Mouse (Mus musculus): ENCODE results near the gene Grhl3. TPM values are rescaled to one million over a fixed set of nuclear protein-coding genes. Genes with fewer than 3 reads are reported as not detected.

Gene Grhl3
- polyA plus RNA-seq, 1 experiment = not detected

- Histone ChIP-seq H3K27ac (replicated peaks; ENCODE audit: low read depth, low read length) (0 out of 2 replicates have a peak overlapping the region, but pooled peaks have one; percentile 43), H3K4me1 (ENCODE audit: control insufficient read depth, insufficient read depth, insufficient read length, low read length) (peaks cover 11% of the 10 kb centered on the region), H3K4me3 (ENCODE audit: insufficient read depth, low read depth, low read length) (no peak overlapping the region)
Observed at GRCm38 (mm10) chr4:135548521-135549077, 24.8 kb downstream of the Grhl3 start.

- Histone ChIP-seq H3K4me3 (ENCODE audit: insufficient read depth, low read depth, low read length) (no peak overlapping the region), H3K27ac (replicated peaks; ENCODE audit: low read depth, low read length) (no peak overlapping the region; the same call in 1 of the 2 replicates), H3K4me1 (ENCODE audit: control insufficient read depth, insufficient read depth, insufficient read length, low read length) (peaks cover 11% of the 10 kb centered on the region)
Observed at GRCm38 (mm10) chr4:135548108-135548507, 25.3 kb downstream of the Grhl3 start.

GRCm38 (mm10) chr4:135547551-135547950 lies 25.9 kb downstream of the Grhl3 start:
- Histone ChIP-seq H3K4me1 (ENCODE audit: control insufficient read depth, insufficient read depth, insufficient read length, low read length) (peaks cover 11% of the 10 kb centered on the region), H3K27ac (replicated peaks; ENCODE audit: low read depth, low read length) (no peak overlapping the region; the same call in 1 of the 2 replicates), H3K4me3 (ENCODE audit: insufficient read depth, low read depth, low read length) (no peak overlapping the region)

GRCm38 (mm10) chr4:135546793-135547192 lies 26.6 kb downstream of the Grhl3 start:
- Histone ChIP-seq H3K27ac (replicated peaks; ENCODE audit: low read depth, low read length) (no peak overlapping the region), H3K4me1 (ENCODE audit: control insufficient read depth, insufficient read depth, insufficient read length, low read length) (peaks cover 11% of the 10 kb centered on the region)

GRCm38 (mm10) chr4:135546008-135546407 lies 27.4 kb downstream of the Grhl3 start:
- Histone ChIP-seq H3K27ac (replicated peaks; ENCODE audit: low read depth, low read length) (no peak overlapping the region), H3K4me1 (ENCODE audit: control insufficient read depth, insufficient read depth, insufficient read length, low read length) (peaks cover 11% of the 10 kb centered on the region), H3K4me3 (ENCODE audit: insufficient read depth, low read depth, low read length) (no peak overlapping the region)

More at GRCm38 (mm10) chr4:135546793-135547192, 26.6 kb downstream of the Grhl3 start:
- no peak overlapping the region for H3K4me3 ChIP-seq (ENCODE audit: insufficient read depth, low read depth, low read length)

- peak overlapping the region; percentile 50 for H3K4me3 ChIP-seq (ENCODE audit: insufficient read depth, low read depth, low read length)
- H3K27ac ChIP-seq (replicated peaks; ENCODE audit: low read depth, low read length) = no peak overlapping the region
- H3K4me1 ChIP-seq (ENCODE audit: control insufficient read depth, insufficient read depth, insufficient read length, low read length) = peaks cover 11% of the 10 kb centered on the region
Observed at GRCm38 (mm10) chr4:135545080-135545511, 28.3 kb downstream of the Grhl3 start.

- Histone ChIP-seq H3K4me1 (ENCODE audit: control insufficient read depth, insufficient read depth, insufficient read length, low read length) (peaks cover 11% of the 10 kb centered on the region), H3K4me3 (ENCODE audit: insufficient read depth, low read depth, low read length) (no peak overlapping the region), H3K27ac (replicated peaks; ENCODE audit: low read depth, low read length) (no peak overlapping the region)
Observed at GRCm38 (mm10) chr4:135544284-135544683, 29.1 kb downstream of the Grhl3 start.

GRCm38 (mm10) chr4:135540057-135540456 lies 33.4 kb downstream of the Grhl3 start:
- Histone ChIP-seq H3K4me1 (ENCODE audit: control insufficient read depth, insufficient read depth, insufficient read length, low read length) (no peaks in the 10 kb centered on the region), H3K27ac (replicated peaks; ENCODE audit: low read depth, low read length) (no peak overlapping the region), H3K4me3 (ENCODE audit: insufficient read depth, low read depth, low read length) (no peak overlapping the region)

- Histone ChIP-seq H3K27ac (replicated peaks; ENCODE audit: low read depth, low read length) (no peak overlapping the region), H3K4me3 (ENCODE audit: insufficient read depth, low read depth, low read length) (no peak overlapping the region), H3K4me1 (ENCODE audit: control insufficient read depth, insufficient read depth, insufficient read length, low read length) (no peaks in the 10 kb centered on the region)
Observed at GRCm38 (mm10) chr4:135539056-135539455, 34.4 kb downstream of the Grhl3 start.

GRCm38 (mm10) chr4:135535021-135535420 lies 38.4 kb downstream of the Grhl3 start:
- H3K4me1 ChIP-seq (ENCODE audit: control insufficient read depth, insufficient read depth, insufficient read length, low read length) = no peaks in the 10 kb centered on the region
- no peak overlapping the region for H3K4me3 ChIP-seq (ENCODE audit: insufficient read depth, low read depth, low read length)
- H3K27ac ChIP-seq (replicated peaks; ENCODE audit: low read depth, low read length) = no peak overlapping the region

GRCm38 (mm10) chr4:135533001-135533400 lies 40.4 kb downstream of the Grhl3 start:
- Histone ChIP-seq H3K4me1 (ENCODE audit: control insufficient read depth, insufficient read depth, insufficient read length, low read length) (no peaks in the 10 kb centered on the region), H3K4me3 (ENCODE audit: insufficient read depth, low read depth, low read length) (no peak overlapping the region), H3K27ac (replicated peaks; ENCODE audit: low read depth, low read length) (no peak overlapping the region)

GRCm38 (mm10) chr4:135531771-135532613 lies 41.4 kb downstream of the Grhl3 start:
- no peak overlapping the region for H3K27ac ChIP-seq (replicated peaks; ENCODE audit: low read depth, low read length)
- no peak overlapping the region for H3K4me3 ChIP-seq (ENCODE audit: insufficient read depth, low read depth, low read length)
- no peaks in the 10 kb centered on the region for H3K4me1 ChIP-seq (ENCODE audit: control insufficient read depth, insufficient read depth, insufficient read length, low read length)

GRCm38 (mm10) chr4:135531236-135531635 lies 42.2 kb downstream of the Grhl3 start:
- Histone ChIP-seq H3K27ac (replicated peaks; ENCODE audit: low read depth, low read length) (no peak overlapping the region), H3K4me3 (ENCODE audit: insufficient read depth, low read depth, low read length) (no peak overlapping the region), H3K4me1 (ENCODE audit: control insufficient read depth, insufficient read depth, insufficient read length, low read length) (no peaks in the 10 kb centered on the region)

- Histone ChIP-seq H3K4me3 (ENCODE audit: insufficient read depth, low read depth, low read length) (no peak overlapping the region), H3K4me1 (ENCODE audit: control insufficient read depth, insufficient read depth, insufficient read length, low read length) (no peaks in the 10 kb centered on the region), H3K27ac (replicated peaks; ENCODE audit: low read depth, low read length) (no peak overlapping the region)
Observed at GRCm38 (mm10) chr4:135530270-135530669, 43.2 kb downstream of the Grhl3 start.

- Histone ChIP-seq H3K4me3 (ENCODE audit: insufficient read depth, low read depth, low read length) (no peak overlapping the region), H3K4me1 (ENCODE audit: control insufficient read depth, insufficient read depth, insufficient read length, low read length) (no peaks in the 10 kb centered on the region), H3K27ac (replicated peaks; ENCODE audit: low read depth, low read length) (no peak overlapping the region)
Observed at GRCm38 (mm10) chr4:135526039-135526710, 47.3 kb downstream of the Grhl3 start.
